Mouse (Mus musculus) left cerebral cortex, postnatal 36 days (tissue): ENCODE measurements at regions not wholly inside any gene's neighbourhood (a gene's known extent, or its start where the extent isn't known, plus 50 kb on each side); places are given as distances from the start of the nearest gene placed in this dataset.
"Not testable (repeated sequence)": the region's sequence is repeated elsewhere in the genome, so short reads cannot be mapped to it uniquely, and the experiment has no call there.

Experiments used
- DNase-seq, 2 experiments: peaks; one replicate each; pipeline ENCODE4 v3.0.0; 2021 to 2022; ENCODE audit warnings: low spot score in 2 of 2, mixed read lengths in 1 of 2
- intact Hi-C: fragments of 180-260 bp; cut with DNase I; formaldehyde crosslinking; loops from one replicate; pipeline ENCODE4 v1.15.1; 2025

DNA sequence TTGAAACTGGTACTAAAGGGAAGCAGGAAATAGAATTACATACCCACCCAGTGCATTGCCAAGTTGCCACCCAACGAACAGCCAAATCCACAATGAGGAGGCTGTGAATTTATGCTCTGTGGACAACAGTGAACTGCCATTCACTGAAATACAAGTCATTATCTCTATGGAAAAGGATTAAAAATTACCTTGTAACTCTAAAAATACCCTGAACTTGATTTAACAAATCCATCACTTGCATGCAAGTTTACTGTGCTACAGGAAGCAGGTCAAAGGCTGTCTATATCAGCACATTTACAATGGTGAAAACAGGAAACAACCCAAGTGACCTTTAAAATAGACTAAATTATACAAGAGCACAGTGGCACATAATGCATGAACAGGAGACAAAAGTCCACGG is 202.2 kb upstream of the Sema6d start:
- DNase-seq: no peak
- intact Hi-C loops: no loop called here

DNA sequence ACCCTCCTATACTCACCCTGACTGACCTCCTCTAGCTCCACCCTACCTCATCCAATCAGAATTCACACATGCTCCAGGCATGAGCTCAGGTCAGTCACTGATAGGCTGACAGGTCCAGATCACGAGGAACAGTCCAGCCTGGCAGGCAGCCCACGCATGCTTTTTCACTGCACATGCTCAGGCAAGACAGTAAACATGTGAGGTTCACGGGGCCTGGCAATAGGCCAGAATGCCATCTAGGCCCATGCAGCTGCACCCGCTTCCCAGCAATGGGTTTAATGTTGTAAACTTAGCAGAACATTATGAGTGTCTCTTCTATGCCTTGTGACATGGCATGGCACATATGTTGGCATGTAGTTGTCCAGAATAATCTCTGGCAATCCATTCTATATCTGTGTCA is 177.8 kb upstream of the Sema6d start:
- DNase-seq, intact Hi-C loops: not testable (repeated sequence)

DNA sequence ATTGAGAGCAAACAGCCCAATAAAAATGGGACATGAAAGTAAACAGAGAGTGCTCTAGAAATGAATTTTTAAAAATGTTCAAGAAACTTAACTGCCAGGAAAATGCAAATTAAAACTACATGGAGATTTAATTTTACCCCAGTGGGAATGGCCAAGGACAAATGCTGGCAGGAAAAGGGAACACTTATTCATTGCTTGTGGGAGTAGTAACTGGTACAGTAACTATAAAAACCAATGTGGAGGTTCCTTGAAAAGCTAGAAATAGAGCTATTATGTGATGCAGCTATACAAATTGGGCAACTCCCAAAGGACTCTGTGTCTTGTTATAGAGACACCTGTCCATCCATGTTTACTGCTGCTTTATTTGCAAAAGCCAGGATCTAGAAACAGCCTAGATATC is 175.7 kb upstream of the Sema6d start:
- peak; percentile 9 to 35 for DNase-seq
- intact Hi-C loops: no loop called here

GRCm38 (mm10) chr2:123920418-123920817 is 169.4 kb upstream of the Sema6d start:
- no peak for DNase-seq
- intact Hi-C loops: no loop called here

GRCm38 (mm10) chr2:123928066-123928465 is 161.7 kb upstream of the Sema6d start:
- intact Hi-C loops: no loop called here
- no peak for DNase-seq

GRCm38 (mm10) chr2:123936896-123937295 is 152.9 kb upstream of the Sema6d start:
- intact Hi-C loops: no loop called here
- DNase-seq: no peak

DNA sequence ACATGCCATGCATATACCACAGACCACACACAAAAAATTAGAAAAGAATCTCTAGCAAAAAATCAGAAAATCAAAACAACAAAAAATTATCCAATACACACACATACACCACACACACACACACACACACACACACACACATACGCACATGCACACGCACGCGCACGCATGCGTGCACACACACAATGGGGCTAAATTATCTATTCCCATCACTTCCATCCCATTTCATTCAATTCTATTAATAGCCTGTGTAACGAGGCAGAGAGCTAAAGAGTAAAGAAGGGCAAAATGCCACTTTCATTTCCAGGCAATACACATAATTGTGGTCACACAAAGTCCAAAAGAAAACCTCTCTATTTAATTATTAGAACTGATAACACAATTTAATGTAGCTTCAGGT is 126.2 kb upstream of the Sema6d start:
- intact Hi-C loops: no loop called here
- DNase-seq: no peak

GRCm38 (mm10) chr2:124003507-124003906 is 86.3 kb upstream of the Sema6d start:
- intact Hi-C loops: no loop called here
- DNase-seq: no peak

- DNase-seq: peak; percentile 4 to 7
- intact Hi-C loops: no loop called here
Measured at GRCm38 (mm10) chr2:124015542-124015941, 74.2 kb upstream of the Sema6d start.
